Mouse (Mus musculus) hindbrain, embryonic 15.5 days (tissue): ENCODE data around the gene Sptlc2. TPM values are rescaled to one million over a fixed set of nuclear protein-coding genes. Genes with fewer than 3 reads are reported as not detected.
A peak's percentile ranks its signal among the peaks of the same experiment; 100 is the strongest.
"Not testable (repeated sequence)": the region's sequence is repeated elsewhere in the genome, so short reads cannot be mapped to it uniquely, and the experiment has no call there.

Experiments used
- ATAC-seq: fragments of 200-750 bp; cut with Nextera tagmentation; 2 replicates; pipeline ENCODE4 v1.8.0; 2017; ENCODE audit warnings: low read depth, moderate number of reproducible peaks, moderate TSS enrichment; ENCODE audit not compliant: low FRiP score
- H3K27ac ChIP-seq: fragments of 300-500 bp; sonication (generic); replicated peaks from 2 replicates; pipeline ENCODE4 v1.5.1; 2015; ENCODE audit warnings: mild to moderate bottlenecking, inconsistent platforms
- H3K27me3 ChIP-seq: fragments of 300-500 bp; sonication (generic); 2 replicates; pipeline ENCODE4 v1.6.1; 2015; ENCODE audit warnings: control low read depth, inconsistent platforms
- H3K36me3 ChIP-seq: fragments of 300-500 bp; sonication (generic); 2 replicates; pipeline ENCODE4 v1.6.1; 2015; ENCODE audit warnings: control low read depth, inconsistent platforms
- H3K4me1 ChIP-seq: fragments of 300-500 bp; sonication (generic); replicated peaks from 2 replicates; pipeline ENCODE4 v1.6.1; 2015; ENCODE audit warnings: control low read depth, inconsistent platforms
- H3K4me2 ChIP-seq: fragments of 300-500 bp; sonication (generic); 2 replicates; pipeline ENCODE4 v1.6.1; 2015; ENCODE audit warnings: moderate library complexity, mild to moderate bottlenecking, inconsistent platforms
- H3K4me3 ChIP-seq: fragments of 300-500 bp; sonication (generic); 2 replicates; pipeline ENCODE4 v1.5.1; 2015; ENCODE audit warnings: mild to moderate bottlenecking, inconsistent platforms
- H3K9ac ChIP-seq: fragments of 300-500 bp; sonication (generic); 2 replicates; pipeline ENCODE4 v1.6.1; 2015; ENCODE audit warnings: inconsistent platforms
- H3K9me3 ChIP-seq: fragments of 300-500 bp; sonication (generic); 2 replicates; pipeline ENCODE4 v1.6.1; 2016; ENCODE audit warnings: control low read depth, inconsistent platforms
- WGBS: fragments of 180-500 bp; shearing (Covaris S2); methylation state at CpG from one replicate; pipeline ENCODE4 v1.1.7; 2015; 5-methylcytosine and 5-hydroxymethylcytosine counted together
- polyA plus RNA-seq: library from polyadenylated mRNA; unstranded; fragments of >200 nt; fragmentation: Nextera tagmentation; extraction: Ambion mirVana; gene quantifications from 2 replicates; pipeline ENCODE4 v1.2.1, GENCODE M21; 2015

Sptlc2 gene
- polyA plus RNA-seq, 1 experiment from 2014 or later: 57.6 TPM

GRCm38 (mm10) chr12:87284726-87285125, 103.4 kb downstream of the Sptlc2 start:
- Histone ChIP-seq H3K4me2 (no peak overlapping the region), H3K9me3 (no peaks in the 10 kb centered on the region), H3K27ac (no peak overlapping the region), H3K36me3 (no peaks in the 10 kb centered on the region), H3K4me3 (no peak overlapping the region), H3K27me3 (no peaks in the 10 kb centered on the region), H3K9ac (no peak overlapping the region), H3K4me1 (no peaks in the 10 kb centered on the region)
- 91% methylated on average over 5 of the region's 5 CpGs for WGBS
- ATAC-seq: no peak

DNA sequence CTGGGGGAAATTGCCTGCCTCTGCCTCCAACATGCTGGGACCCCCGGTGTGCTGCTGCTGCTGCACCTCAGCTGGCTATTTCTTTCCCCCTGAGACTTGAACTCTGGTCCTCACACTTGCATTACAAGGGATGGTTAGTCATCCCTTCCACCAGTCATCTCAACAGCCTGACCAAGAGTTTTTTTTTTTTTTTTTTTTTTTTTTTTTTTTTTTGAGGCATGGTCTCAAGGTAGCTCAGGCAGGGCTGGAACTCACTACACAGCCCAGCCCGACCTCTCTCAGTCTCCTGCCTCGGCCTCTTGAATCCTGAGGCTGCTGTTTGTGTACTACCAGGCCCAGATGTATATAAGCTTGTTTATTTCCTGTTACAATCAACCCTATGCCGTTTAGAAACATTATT, 103.9 kb downstream of the Sptlc2 start:
- no peak for ATAC-seq
- Histone ChIP-seq H3K36me3 (no peaks in the 10 kb centered on the region), H3K4me1 (no peaks in the 10 kb centered on the region), H3K9ac (no peak overlapping the region), H3K27ac (no peak overlapping the region), H3K27me3 (no peaks in the 10 kb centered on the region), H3K9me3 (no peaks in the 10 kb centered on the region), H3K4me3 (no peak overlapping the region), H3K4me2 (no peak overlapping the region)
- WGBS: 81% methylated on average over 4 of the region's 4 CpGs

GRCm38 (mm10) chr12:87283706-87284105, 104.4 kb downstream of the Sptlc2 start:
- Histone ChIP-seq H3K36me3 (no peaks in the 10 kb centered on the region), H3K4me1 (no peaks in the 10 kb centered on the region), H3K9ac (no peak overlapping the region), H3K9me3 (no peaks in the 10 kb centered on the region), H3K27ac (no peak overlapping the region), H3K4me2 (no peak overlapping the region), H3K27me3 (no peaks in the 10 kb centered on the region), H3K4me3 (no peak overlapping the region)
- WGBS: 67% methylated on average over 7 of the region's 7 CpGs
- ATAC-seq: no peak

- Histone ChIP-seq H3K9me3 (no peaks in the 10 kb centered on the region), H3K4me3 (no peak overlapping the region), H3K9ac (no peak overlapping the region), H3K4me2 (no peak overlapping the region), H3K27me3 (no peaks in the 10 kb centered on the region), H3K4me1 (no peaks in the 10 kb centered on the region), H3K27ac (no peak overlapping the region), H3K36me3 (no peaks in the 10 kb centered on the region)
- ATAC-seq: no peak
- WGBS: 95% methylated on average over 4 of the region's 4 CpGs
These were observed 105.4 kb downstream of the Sptlc2 start for GRCm38 (mm10) chr12:87282743-87283142.

DNA sequence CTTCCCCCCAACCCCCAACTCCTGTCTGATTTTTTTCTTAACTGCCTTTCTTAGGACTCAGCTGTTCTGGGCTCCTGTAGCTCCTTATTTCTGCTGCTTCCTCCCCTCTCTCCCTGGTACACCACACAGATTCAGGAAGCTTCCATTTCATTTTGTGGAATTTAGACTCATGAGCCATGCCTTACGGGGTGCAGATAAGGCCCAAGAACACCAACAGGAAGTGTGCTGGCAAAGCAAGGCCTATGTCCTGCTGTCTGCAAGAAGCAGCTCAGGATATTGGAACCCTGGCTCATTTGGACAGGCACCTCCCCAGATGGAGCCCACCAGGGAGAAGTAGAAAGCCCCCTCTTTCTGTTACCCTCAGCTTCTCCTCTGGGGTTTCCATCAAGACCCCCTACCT, 106.4 kb downstream of the Sptlc2 start:
- Histone ChIP-seq H3K4me2 (no peak overlapping the region), H3K9me3 (no peaks in the 10 kb centered on the region), H3K27ac (no peak overlapping the region), H3K4me3 (no peak overlapping the region), H3K27me3 (no peaks in the 10 kb centered on the region), H3K36me3 (no peaks in the 10 kb centered on the region), H3K9ac (no peak overlapping the region), H3K4me1 (no peaks in the 10 kb centered on the region)
- ATAC-seq: no peak
- 93% methylated on average over 1 of the region's 1 CpGs for WGBS

GRCm38 (mm10) chr12:87279879-87280278, 108.3 kb downstream of the Sptlc2 start:
- H3K4me3 ChIP-seq: no peak overlapping the region
- no peak for ATAC-seq
- H3K4me2 ChIP-seq: no peak overlapping the region
- H3K27me3 ChIP-seq: no peaks in the 10 kb centered on the region
- 51% methylated on average over 14 of the region's 14 CpGs for WGBS
- H3K27ac ChIP-seq: no peak overlapping the region
- no peak overlapping the region for H3K9ac ChIP-seq
- no peaks in the 10 kb centered on the region for H3K9me3 ChIP-seq
- peaks cover 8% of the 10 kb centered on the region for H3K36me3 ChIP-seq
- H3K4me1 ChIP-seq: no peaks in the 10 kb centered on the region

DNA sequence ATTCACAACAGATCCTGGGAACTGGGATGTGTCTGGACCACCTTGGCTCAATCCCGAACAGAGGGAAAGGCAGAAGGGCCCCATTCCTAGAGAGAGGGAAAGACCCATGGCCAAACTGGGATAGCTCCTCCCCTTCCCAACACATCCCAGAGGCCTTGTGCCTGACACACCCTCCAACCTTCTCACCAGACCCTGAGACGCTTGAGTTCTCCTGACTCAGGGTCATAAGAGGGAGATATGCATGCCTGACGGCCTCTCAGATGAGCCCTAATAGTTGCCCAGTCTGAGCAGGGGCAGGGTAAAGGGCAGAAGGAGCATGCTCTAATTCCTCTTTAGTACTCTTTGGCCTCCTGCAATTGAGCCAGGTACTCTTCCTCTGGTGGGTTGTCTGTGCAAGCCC, 108.8 kb downstream of the Sptlc2 start:
- WGBS: 59% methylated on average over 3 of the region's 3 CpGs
- no peak overlapping the region for H3K4me3 ChIP-seq
- no peaks in the 10 kb centered on the region for H3K4me1 ChIP-seq
- no peak overlapping the region for H3K9ac ChIP-seq
- no peak overlapping the region for H3K27ac ChIP-seq
- no peaks in the 10 kb centered on the region for H3K27me3 ChIP-seq
- no peak overlapping the region for H3K4me2 ChIP-seq
- H3K9me3 ChIP-seq: no peaks in the 10 kb centered on the region
- peak; percentile 21; the same call in 1 of the 2 replicates for ATAC-seq
- peaks cover 10% of the 10 kb centered on the region for H3K36me3 ChIP-seq

DNA sequence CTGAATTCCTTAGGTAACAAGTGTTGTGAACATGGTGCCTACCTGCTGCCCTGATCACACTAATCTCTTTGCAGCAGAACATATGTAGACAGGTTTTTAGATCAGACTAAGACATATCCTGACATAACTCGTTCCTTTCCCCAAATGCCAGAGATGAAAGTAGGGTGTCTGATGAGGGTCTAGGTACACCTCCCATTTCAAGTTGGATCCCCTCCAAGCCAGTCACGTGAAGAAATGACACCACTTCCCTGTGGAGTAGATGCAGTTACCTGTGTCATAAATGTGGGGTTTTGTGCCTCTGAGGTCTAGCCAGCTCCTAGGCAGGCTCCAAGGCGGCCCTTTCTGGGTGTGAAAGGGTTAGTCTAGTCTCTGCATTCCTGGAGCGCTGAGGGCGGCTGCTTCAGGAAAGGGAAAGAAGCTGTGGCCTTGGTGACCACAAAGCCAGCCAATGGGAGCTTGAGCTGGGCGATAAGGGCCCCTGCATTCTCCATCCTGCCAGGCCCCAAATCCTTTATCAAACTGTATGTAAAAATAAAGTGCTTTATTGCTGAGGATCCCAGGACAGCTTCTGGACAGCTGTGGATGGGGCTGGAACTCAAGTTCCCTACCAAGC, 109.9 kb downstream of the Sptlc2 start:
- H3K9ac ChIP-seq: no peak overlapping the region
- no peaks in the 10 kb centered on the region for H3K4me1 ChIP-seq
- H3K36me3 ChIP-seq: peaks cover 20% of the 10 kb centered on the region
- no peak overlapping the region for H3K4me3 ChIP-seq
- no peak overlapping the region for H3K27ac ChIP-seq
- no peaks in the 10 kb centered on the region for H3K27me3 ChIP-seq
- WGBS: 20% methylated on average over 6 of the region's 6 CpGs
- H3K9me3 ChIP-seq: no peaks in the 10 kb centered on the region
- H3K4me2 ChIP-seq: peak overlapping the region; percentile 26; the same call in 1 of the 2 replicates
- ATAC-seq: no peak

GRCm38 (mm10) chr12:87277251-87277650, 110.9 kb downstream of the Sptlc2 start:
- WGBS: 83% methylated on average over 4 of the region's 4 CpGs

DNA sequence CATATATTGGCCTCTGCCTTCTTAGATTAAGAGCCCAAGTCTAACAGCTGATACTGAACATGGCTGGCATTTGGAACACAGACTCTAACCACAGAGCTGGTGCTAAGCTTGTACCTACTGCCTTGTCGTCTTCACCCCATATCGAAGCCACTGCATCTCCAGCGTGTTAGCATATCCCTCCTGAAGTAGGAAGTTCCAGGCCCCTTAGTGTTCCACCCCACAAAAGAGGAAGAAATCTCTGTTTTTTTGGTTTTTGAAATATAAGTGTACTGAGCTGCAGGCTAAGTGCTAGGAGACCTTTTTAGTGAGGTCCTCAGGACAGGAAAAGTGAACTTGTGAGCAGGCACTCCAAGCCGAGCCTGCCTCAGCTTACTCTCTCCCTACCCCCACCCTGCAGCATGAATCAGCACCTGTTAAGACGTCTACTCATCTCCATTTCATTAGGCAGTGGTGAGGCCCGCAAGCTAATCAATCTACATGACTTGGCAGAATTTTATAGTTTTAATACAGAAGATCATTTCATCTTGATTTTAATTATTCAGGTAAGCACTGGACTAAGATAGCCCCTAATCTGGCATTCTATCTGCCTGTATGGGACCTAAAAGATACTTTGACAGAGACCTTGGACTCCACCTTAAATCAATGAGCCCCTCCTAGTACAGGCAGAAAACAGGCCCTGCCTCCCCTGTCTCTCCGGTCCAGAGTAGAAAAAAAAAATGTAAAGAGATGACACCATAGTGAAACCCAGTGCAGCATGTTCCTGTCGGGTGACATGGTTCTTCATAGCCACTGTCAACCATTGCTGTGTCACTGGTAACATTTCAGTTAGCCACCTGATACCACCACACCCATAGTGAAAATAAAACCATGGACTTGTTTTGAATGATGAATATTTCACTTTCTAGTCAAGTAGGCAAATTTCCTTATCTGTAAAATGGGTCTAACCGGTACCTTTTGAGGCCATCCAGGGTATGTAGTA, 113.0 kb downstream of the Sptlc2 start:
- ATAC-seq: no peak
- peaks cover 51% of the 10 kb centered on the region for H3K36me3 ChIP-seq
- WGBS: 90% methylated on average over 9 of the region's 9 CpGs

More at GRCm38 (mm10) chr12:87277251-87277650, 110.9 kb downstream of the Sptlc2 start:
- not testable (repeated sequence) for H3K4me3 ChIP-seq, H3K27ac ChIP-seq, ATAC-seq, H3K4me1 ChIP-seq, H3K9me3 ChIP-seq, H3K4me2 ChIP-seq, H3K9ac ChIP-seq, H3K27me3 ChIP-seq
- peaks cover 29% of the 10 kb centered on the region for H3K36me3 ChIP-seq

DNA sequence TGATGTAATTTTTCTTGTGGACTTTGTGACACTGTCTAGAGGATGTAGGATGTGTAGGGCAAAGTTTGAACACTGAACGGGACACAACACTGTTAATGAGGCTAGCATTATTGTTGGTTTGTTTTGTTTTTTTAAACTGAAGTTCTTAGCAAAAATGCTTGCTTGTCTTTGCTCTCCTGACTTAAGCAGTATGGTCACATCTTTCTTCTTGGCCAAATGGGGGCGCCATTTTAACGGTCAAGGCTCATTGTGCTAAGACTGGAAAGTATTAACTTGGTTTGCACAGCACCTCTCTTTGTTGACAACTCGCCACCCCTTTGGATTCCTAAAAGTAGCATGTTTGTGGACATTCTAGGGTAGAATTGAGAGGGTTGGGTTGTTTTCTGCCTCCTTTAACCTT, 120.5 kb downstream of the Sptlc2 start:
- Histone ChIP-seq H3K4me3 (peak overlapping the region; percentile 74), H3K4me1 (peaks cover 25% of the 10 kb centered on the region), H3K27me3 (no peaks in the 10 kb centered on the region), H3K36me3 (peaks cover 45% of the 10 kb centered on the region), H3K9ac (peak overlapping the region; percentile 87; the same call in 1 of the 2 replicates), H3K9me3 (no peaks in the 10 kb centered on the region), H3K4me2 (peak overlapping the region; percentile 82), H3K27ac (no peak overlapping the region)
- ATAC-seq: no peak
- WGBS: 26% methylated on average over 4 of the region's 4 CpGs

More for the DNA sequence above, 113.0 kb downstream of the Sptlc2 start:
- Histone ChIP-seq H3K4me1 (no peaks in the 10 kb centered on the region), H3K27ac (no peak overlapping the region), H3K4me2 (no peak overlapping the region), H3K4me3 (no peak overlapping the region), H3K27me3 (no peaks in the 10 kb centered on the region), H3K9me3 (no peaks in the 10 kb centered on the region), H3K9ac (no peak overlapping the region)
